Mouse (Mus musculus): ENCODE data around the gene Rps6. TPM values are rescaled to one million over a fixed set of nuclear protein-coding genes. Genes with fewer than 3 reads are reported as not detected.
"Not testable (repeated sequence)": the region's sequence is repeated elsewhere in the genome, so short reads cannot be mapped to it uniquely, and the experiment has no call there.

Gene Rps6
- polyA plus RNA-seq, 1 experiment: 648 TPM

DNA sequence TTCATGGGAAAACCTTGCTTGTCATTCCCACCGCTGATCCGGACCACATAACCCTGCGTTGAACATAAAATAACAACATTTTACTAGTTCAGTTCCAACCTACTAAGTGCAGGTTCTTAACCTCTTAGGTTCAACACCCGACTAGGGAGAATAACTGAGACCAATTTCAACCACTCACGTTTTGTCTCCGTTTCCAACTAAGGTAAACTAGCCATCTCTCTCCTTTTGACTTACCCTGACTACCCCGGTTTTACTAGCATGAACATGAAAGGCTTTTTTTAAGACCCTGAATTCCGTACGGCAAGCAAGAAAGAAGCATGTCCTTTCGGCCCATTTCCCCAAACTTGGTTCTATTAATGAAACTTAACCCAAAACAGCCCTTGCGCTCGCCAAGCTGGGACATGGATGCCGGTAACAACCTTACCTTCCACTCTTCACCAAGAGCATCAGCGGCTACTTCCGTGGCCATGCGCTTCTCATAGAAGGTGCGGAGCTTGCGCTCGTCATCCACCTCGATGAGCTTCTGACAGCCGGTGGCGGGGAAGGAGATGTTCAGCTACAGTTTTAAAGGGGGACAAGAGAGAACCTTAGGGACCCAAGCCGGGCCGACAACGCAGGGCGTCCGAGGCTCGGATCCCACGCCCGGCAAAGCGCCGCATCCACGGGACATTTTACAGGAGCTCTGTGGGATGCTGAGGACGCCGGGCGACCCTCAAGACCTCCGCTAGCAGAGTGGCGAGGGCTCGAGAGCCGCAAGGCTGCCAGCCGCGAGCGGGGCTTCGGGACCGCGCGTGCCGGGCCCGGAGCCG is 704 bp downstream of the Rps6 start:
- TF ChIP-seq CTCF (IDR thresholded peaks at IDR 0.05; ENCODE audit: extremely low read depth, insufficient read depth, low read length): no peak
- TF ChIP-seq POLR2A (IDR thresholded peaks at IDR 0.05; ENCODE audit: extremely low read depth, insufficient read depth, low read length): no peak
- peak overlapping the region; percentile 72 for H3K4me3 ChIP-seq (ENCODE audit: insufficient read depth, low read length)
- peak overlapping the region; percentile 91 for H3K27ac ChIP-seq (ENCODE audit: insufficient read depth, low read length)
- H3K4me1 ChIP-seq (ENCODE audit: control insufficient read depth, insufficient read depth, low read length): no peaks in the 10 kb centered on the region; the same call in 1 of the 2 replicates

DNA sequence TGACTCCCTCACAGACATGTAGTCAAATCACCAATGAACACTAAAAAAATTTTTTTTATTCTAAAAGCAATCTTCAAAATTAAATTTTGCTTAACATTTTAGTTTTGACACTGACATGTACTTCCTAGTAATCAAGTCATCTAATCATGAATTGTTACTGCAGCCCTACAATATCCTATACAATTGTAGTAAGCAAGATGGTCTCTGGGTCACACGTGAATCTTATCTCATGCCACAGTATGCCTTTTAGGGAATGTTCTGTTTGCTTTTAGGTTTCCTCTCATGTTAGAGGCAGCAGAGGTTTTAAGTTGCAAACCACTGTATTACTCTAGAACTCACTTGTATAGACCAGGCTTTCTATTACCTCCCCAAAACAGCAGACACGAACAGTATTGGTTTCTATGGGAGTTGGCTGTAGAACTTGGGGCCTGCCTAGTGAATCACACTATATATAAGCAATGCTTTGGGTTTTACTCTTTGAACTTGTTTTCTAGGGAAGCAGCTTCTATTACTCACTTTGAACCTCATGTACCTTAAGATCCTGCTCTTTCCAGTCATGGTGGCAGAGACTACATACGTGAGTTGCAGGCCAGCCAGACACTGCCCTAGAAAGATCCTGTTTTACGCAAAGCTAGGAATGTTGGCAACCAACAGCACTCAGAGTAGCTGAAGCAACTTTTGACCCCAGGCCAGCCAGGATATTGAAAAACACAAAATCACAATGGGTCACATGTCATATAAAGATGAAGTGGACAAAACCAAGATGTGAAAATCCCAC is 4.2 kb downstream of the Rps6 start:
- Histone ChIP-seq H3K4me3 (ENCODE audit: insufficient read depth, low read length) (no peak overlapping the region), H3K4me1 (ENCODE audit: control insufficient read depth, insufficient read depth, low read length) (no peaks in the 10 kb centered on the region), H3K27ac (ENCODE audit: insufficient read depth, low read length) (no peak overlapping the region)
- TF ChIP-seq CTCF (IDR thresholded peaks at IDR 0.05; ENCODE audit: extremely low read depth, insufficient read depth, low read length): no peak

DNA sequence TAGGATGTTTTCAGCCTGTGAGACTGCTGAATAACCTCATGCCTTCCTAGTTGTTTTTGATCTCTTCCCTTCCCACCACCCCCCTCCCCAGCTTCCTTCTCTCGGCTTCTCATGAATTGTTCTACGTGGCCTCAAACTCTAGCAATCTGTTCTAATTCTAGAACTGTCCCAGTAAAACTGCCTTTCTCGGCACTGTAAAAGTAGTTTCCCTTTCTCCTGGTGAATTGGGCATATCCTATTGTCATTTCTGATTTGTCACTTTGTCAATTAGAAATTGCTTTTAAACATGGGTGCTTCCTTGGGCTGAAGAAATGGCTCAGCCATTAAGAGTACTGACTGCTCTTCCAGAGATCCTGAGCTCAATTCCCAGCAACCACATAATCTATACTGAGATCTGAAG is 5.2 kb downstream of the Rps6 start:
- H3K27ac ChIP-seq (ENCODE audit: insufficient read depth, low read length): no peak overlapping the region
- TF ChIP-seq CTCF (IDR thresholded peaks at IDR 0.05; ENCODE audit: extremely low read depth, insufficient read depth, low read length) (no peak), POLR2A (IDR thresholded peaks at IDR 0.05; ENCODE audit: extremely low read depth, insufficient read depth, low read length) (no peak)
- no peak overlapping the region for H3K4me3 ChIP-seq (ENCODE audit: insufficient read depth, low read length)
- H3K4me1 ChIP-seq (ENCODE audit: control insufficient read depth, insufficient read depth, low read length): no peaks in the 10 kb centered on the region

DNA sequence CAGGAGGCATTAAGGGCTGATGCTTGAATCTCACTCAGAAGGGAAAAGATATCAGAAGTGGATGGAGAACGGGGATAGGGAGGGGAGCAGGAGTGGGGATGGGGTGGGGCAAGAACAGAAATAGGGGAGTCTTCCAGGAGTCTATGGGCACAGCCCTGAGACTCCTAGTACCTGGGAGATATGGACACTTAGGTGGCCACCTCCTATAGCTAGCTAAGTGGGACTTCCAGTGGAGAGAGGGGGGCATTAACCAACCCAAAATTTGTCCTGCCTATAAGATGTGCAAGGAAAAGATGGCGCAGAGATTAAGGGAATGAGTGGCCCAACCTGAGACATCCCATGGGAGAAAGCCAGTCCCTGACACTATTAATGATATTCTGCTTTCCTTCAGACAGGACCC is 5.9 kb downstream of the Rps6 start:
- Histone ChIP-seq H3K27ac (ENCODE audit: insufficient read depth, low read length) (no peak overlapping the region), H3K4me3 (ENCODE audit: insufficient read depth, low read length) (no peak overlapping the region), H3K4me1 (ENCODE audit: control insufficient read depth, insufficient read depth, low read length) (no peaks in the 10 kb centered on the region)
- TF ChIP-seq POLR2A (IDR thresholded peaks at IDR 0.05; ENCODE audit: extremely low read depth, insufficient read depth, low read length): no peak
- TF ChIP-seq CTCF (IDR thresholded peaks at IDR 0.05; ENCODE audit: extremely low read depth, insufficient read depth, low read length): no peak

DNA sequence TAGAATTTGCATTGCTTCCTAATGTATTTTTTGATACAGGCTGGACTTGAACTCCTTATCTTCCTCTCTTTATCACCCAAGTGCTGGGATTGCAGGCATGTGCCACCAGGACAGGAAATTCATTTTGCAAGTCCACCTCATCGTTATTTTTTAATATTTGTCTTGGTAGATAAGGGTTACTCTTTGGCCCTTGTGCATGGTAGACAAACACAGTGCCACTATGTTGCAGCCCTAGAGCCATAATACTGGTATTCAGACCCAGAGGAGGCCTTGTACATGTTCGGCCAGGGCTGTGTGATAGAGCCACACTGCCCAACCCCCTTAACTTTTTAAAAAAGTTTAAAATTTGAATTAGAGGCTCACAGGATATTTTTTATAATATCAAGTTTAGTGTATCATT is 10.0 kb downstream of the Rps6 start:
- TF ChIP-seq CTCF (IDR thresholded peaks at IDR 0.05; ENCODE audit: extremely low read depth, insufficient read depth, low read length) (no peak), POLR2A (IDR thresholded peaks at IDR 0.05; ENCODE audit: extremely low read depth, insufficient read depth, low read length) (no peak)
- H3K4me3 ChIP-seq (ENCODE audit: insufficient read depth, low read length): no peak overlapping the region
- no peak overlapping the region for H3K27ac ChIP-seq (ENCODE audit: insufficient read depth, low read length)
- H3K4me1 ChIP-seq (ENCODE audit: control insufficient read depth, insufficient read depth, low read length): no peaks in the 10 kb centered on the region

DNA sequence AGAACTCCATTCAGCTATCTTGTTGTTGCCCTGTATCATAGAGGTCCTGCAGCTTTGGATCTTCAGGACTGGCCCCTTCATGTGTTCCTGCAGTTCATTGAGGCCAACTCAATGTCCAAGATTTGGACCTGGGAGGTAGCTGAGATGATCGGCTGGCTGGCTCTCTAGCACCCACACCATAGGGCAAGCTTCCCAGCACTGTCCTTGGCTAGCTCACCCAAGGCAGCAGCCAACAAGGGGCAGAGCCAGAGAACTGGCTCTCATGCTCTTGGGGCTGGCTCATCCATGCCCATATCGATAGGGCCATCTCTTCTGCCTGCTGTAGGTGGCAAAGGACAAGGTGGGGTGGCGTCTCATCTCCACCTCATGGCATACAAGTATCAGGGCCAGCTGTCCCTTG is 11.8 kb downstream of the Rps6 start:
- Histone ChIP-seq H3K4me1 (ENCODE audit: control insufficient read depth, insufficient read depth, low read length) (no peaks in the 10 kb centered on the region), H3K27ac (ENCODE audit: insufficient read depth, low read length) (no peak overlapping the region), H3K4me3 (ENCODE audit: insufficient read depth, low read length) (no peak overlapping the region)
- TF ChIP-seq CTCF (IDR thresholded peaks at IDR 0.05; ENCODE audit: extremely low read depth, insufficient read depth, low read length): no peak

DNA sequence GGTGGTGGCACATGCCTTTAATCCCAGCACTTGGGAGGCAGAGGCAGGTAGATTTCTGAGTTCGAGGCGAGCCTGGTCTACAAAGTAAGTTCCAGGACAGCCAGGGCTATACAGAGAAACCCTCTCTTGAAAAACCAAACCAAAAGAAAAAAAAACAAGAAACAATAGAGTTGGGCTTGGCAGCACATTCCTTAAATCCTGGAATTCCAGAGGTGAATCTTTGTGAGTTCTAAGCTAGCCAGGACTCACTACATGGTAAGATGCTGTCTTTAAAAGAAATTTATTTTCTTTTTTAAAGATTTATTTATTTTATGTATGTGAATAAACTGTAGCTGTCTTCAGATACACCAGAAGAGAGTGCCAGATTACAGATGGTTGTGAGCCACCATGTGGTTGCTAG is 16.1 kb downstream of the Rps6 start:
- not testable (repeated sequence) for H3K27ac ChIP-seq (ENCODE audit: insufficient read depth, low read length); H3K4me3 ChIP-seq (ENCODE audit: insufficient read depth, low read length); H3K4me1 ChIP-seq (ENCODE audit: control insufficient read depth, insufficient read depth, low read length)

DNA sequence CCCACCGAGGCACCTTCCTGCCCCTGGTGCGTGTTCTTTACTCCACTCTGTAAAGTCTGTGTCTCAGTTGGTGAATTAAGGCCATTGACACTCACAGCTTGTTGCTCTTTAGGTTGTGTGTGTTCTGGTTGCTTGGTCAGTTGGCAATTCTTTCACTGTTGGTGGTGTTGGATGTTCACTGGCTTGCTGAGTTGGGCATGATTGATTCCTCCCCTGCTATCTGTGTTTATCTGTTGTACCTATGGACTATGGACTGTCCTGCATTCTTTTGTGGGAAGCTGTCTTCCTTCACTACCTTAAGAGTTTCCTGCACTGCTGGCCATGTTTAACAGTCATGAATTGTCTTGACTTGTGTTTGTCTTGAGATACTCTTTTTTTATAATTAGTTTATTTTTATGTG is 25.3 kb downstream of the Rps6 start:
- no peak for TF ChIP-seq POLR2A (IDR thresholded peaks at IDR 0.05; ENCODE audit: extremely low read depth, insufficient read depth, low read length)
- no peak for TF ChIP-seq CTCF (IDR thresholded peaks at IDR 0.05; ENCODE audit: extremely low read depth, insufficient read depth, low read length)
- Histone ChIP-seq H3K4me3 (ENCODE audit: insufficient read depth, low read length) (no peak overlapping the region), H3K4me1 (ENCODE audit: control insufficient read depth, insufficient read depth, low read length) (no peaks in the 10 kb centered on the region), H3K27ac (ENCODE audit: insufficient read depth, low read length) (no peak overlapping the region)

DNA sequence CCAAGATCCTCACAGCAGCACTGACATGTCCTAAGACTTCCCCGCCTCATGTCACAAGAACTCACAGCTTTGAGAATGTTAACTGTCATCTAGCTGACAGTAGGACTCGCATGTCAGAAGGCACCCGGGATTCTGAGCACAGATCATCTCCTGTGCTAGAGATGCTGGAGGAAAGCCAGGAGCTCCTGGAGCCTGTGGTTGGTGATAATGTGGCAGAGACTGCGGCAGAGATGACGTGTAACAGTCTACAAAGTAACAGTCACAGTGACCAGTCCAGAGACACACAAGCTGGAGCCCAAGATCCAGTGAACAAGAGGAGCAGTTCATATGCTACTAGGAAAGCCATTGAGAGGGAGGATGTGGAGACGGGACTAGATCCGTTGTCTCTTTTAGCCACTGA is 32.1 kb downstream of the Rps6 start:
- Histone ChIP-seq H3K4me1 (ENCODE audit: control insufficient read depth, insufficient read depth, low read length) (no peaks in the 10 kb centered on the region), H3K27ac (ENCODE audit: insufficient read depth, low read length) (no peak overlapping the region), H3K4me3 (ENCODE audit: insufficient read depth, low read length) (no peak overlapping the region)
- TF ChIP-seq POLR2A (IDR thresholded peaks at IDR 0.05; ENCODE audit: extremely low read depth, insufficient read depth, low read length) (no peak), CTCF (IDR thresholded peaks at IDR 0.05; ENCODE audit: extremely low read depth, insufficient read depth, low read length) (no peak)

DNA sequence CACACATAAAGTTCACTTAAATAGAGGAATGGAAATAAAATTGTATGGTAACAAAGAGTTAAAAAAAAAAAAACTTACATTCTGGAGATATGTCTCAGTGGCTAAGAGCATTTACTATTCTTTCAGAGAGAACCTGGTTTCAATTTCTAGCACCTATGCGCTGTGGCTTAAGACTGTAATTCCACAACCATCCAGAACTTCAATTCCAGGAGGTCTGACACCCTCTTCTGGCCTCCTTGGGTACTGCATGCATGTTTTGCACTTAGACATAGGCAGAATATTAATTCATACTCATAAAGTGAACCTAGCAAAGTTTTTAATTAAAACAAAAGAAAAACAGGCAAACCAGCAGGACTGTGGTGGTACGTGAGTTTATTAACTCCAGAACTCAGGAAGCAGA is 34.0 kb downstream of the Rps6 start:
- H3K27ac ChIP-seq (ENCODE audit: insufficient read depth, low read length): no peak overlapping the region
- H3K4me1 ChIP-seq (ENCODE audit: control insufficient read depth, insufficient read depth, low read length): no peaks in the 10 kb centered on the region
- H3K4me3 ChIP-seq (ENCODE audit: insufficient read depth, low read length): no peak overlapping the region
- TF ChIP-seq POLR2A (IDR thresholded peaks at IDR 0.05; ENCODE audit: extremely low read depth, insufficient read depth, low read length) (no peak), CTCF (IDR thresholded peaks at IDR 0.05; ENCODE audit: extremely low read depth, insufficient read depth, low read length) (peak; percentile 55)
